Mouse (Mus musculus): Measurements from ENCODE around the gene Gal3st1.

DNA sequence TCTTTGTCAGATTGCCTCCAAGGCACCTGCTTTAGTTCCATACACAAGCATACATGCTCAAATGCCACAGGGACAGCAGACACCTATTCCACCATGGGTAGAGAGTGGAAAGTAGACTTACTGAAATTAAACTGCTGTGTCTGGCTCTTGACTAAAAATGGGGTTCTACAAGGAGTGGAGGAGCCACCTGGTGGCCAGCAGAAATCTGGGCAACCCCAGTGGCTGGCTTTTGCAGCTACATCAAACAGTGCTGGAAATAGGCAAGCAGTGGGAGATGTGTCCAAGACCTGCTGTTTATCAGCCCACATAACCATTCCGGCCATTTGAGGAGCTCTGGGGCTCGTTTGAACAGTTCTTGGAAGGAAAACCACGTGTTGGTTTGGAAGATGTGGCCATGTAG lies 13.6 kb upstream of the Gal3st1 start:
- TF ChIP-seq GATA1 (IDR thresholded peaks at IDR 0.05; ENCODE audit: borderline replicate concordance, low read length), result no peak
- no peak for TF ChIP-seq CTCF (IDR thresholded peaks at IDR 0.05; ENCODE audit: low read depth, low read length)
- TF ChIP-seq POLR2AphosphoS5 (IDR thresholded peaks at IDR 0.05; ENCODE audit: insufficient replicate concordance, low read depth, low read length), result no peak

All from G1E (cell line).